Mouse (Mus musculus): ENCODE measurements around the gene Gm156. TPM values are rescaled to one million over a fixed set of nuclear protein-coding genes. Genes with fewer than 3 reads are reported as not detected.
"Not testable (repeated sequence)": the region's sequence is repeated elsewhere in the genome, so short reads cannot be mapped to it uniquely, and the experiment has no call there.

Gene Gm156
- not detected for total RNA-seq (2021)
- long read RNA-seq, experiment 1, result 0 reads
- long read RNA-seq, experiment 2, result 0 reads

GRCm38 (mm10) chr6:129784170-129784569 is at the start of gene Gm156:
Gene Gm156, minus strand, starts transcription at chr6:129784270.
- not testable (repeated sequence) for DNase-seq (ENCODE audit: low spot score in 2 of 2)

GRCm38 (mm10) chr6:129825559-129825958 is 41.5 kb upstream of the Gm156 start:
- no peak for DNase-seq (ENCODE audit: low spot score in 2 of 2)

GRCm38 (mm10) chr6:129824004-129824403 is 39.9 kb upstream of the Gm156 start:
- no peak for DNase-seq (ENCODE audit: low spot score in 2 of 2)

GRCm38 (mm10) chr6:129817731-129818130 is 33.7 kb upstream of the Gm156 start:
- DNase-seq (ENCODE audit: low spot score in 2 of 2), result no peak

- no peak for DNase-seq (ENCODE audit: low spot score in 2 of 2)
Measured at GRCm38 (mm10) chr6:129747654-129748032, 36.4 kb downstream of the Gm156 start.

- no peak for DNase-seq (ENCODE audit: low spot score in 2 of 2)
Measured at GRCm38 (mm10) chr6:129747016-129747653, 36.9 kb downstream of the Gm156 start.

- no peak for DNase-seq (ENCODE audit: low spot score in 2 of 2)
Measured at GRCm38 (mm10) chr6:129746151-129746550, 37.9 kb downstream of the Gm156 start.

- no peak for DNase-seq (ENCODE audit: low spot score in 2 of 2)
Measured at GRCm38 (mm10) chr6:129740069-129740721, 43.9 kb downstream of the Gm156 start, which contains the start of gene Klri2. Gene Klri2, minus strand, starts transcription at chr6:129740484.

GRCm38 (mm10) chr6:129736414-129736813 is 47.7 kb downstream of the Gm156 start:
- DNase-seq (ENCODE audit: low spot score in 2 of 2), result no peak

- no peak for DNase-seq (ENCODE audit: low spot score in 2 of 2)
Measured at GRCm38 (mm10) chr6:129727237-129727636, 56.8 kb downstream of the Gm156 start.

GRCm38 (mm10) chr6:129721390-129721789 is 62.7 kb downstream of the Gm156 start:
- DNase-seq (ENCODE audit: low spot score in 2 of 2), result no peak

GRCm38 (mm10) chr6:129720487-129720886 is 63.6 kb downstream of the Gm156 start:
- no peak for DNase-seq (ENCODE audit: low spot score in 2 of 2)

GRCm38 (mm10) chr6:129717032-129717431 is 67.0 kb downstream of the Gm156 start, which contains the start of gene Klri1:
Gene Klri1, minus strand, starts transcription at chr6:129717132.
- DNase-seq (ENCODE audit: low spot score in 2 of 2), result no peak

Other genes with a start within 250 kb of the Gm156 start
- not detected for gene Klre1, start 206.4 kb downstream of the Gm156 start, total RNA-seq (2021)
- gene Klrd1, start 192.5 kb downstream of the Gm156 start, total RNA-seq (2021), result 1 to 10 TPM in 1 of 2 experiments, under 1 TPM in 1; 0.56 to 1.1 TPM
- gene Klrk1, start 160.4 kb downstream of the Gm156 start, total RNA-seq (2021), result under 1 TPM; 0.25 to 0.34 TPM
- gene Klrc3, start 140.9 kb downstream of the Gm156 start, total RNA-seq (2021), result not detected
- not detected for gene Klrc2, start 123.6 kb downstream of the Gm156 start, total RNA-seq (2021)
- under 1 TPM in 1 of 2 experiments, not detected in 1; 0.14 TPM for gene Klrc1, start 105.3 kb downstream of the Gm156 start, total RNA-seq (2021)
- not detected for gene Klri1, start 67.1 kb downstream of the Gm156 start, total RNA-seq (2021)
- gene Klri2, start 43.8 kb downstream of the Gm156 start, total RNA-seq (2021), result not detected
- not detected for gene Gm17631, start 78.4 kb upstream of the Gm156 start, total RNA-seq (2021)
- under 1 TPM in 1 of 2 experiments, not detected in 1; 0.25 TPM for gene Klra17, start 92.4 kb upstream of the Gm156 start, total RNA-seq (2021)
- not detected for gene Klra5, start 133.4 kb upstream of the Gm156 start, total RNA-seq (2021)
- gene Klra6, start 242.7 kb upstream of the Gm156 start, total RNA-seq (2021), result not detected

All from adrenal gland, postnatal 4 days (tissue).